Mouse (Mus musculus) hindbrain, embryonic 14.5 days (tissue): ENCODE data around the gene Map2k7. TPM values are rescaled to one million over a fixed set of nuclear protein-coding genes. Genes with fewer than 3 reads are reported as not detected.

Experiments
- ATAC-seq: fragments of 200-750 bp; cut with Nextera tagmentation; 2 replicates; pipeline ENCODE4 v1.8.0; 2017; ENCODE audit warnings: moderate number of reproducible peaks, mild to moderate bottlenecking, moderate TSS enrichment, moderate library complexity; ENCODE audit not compliant: low FRiP score
- DNase-seq: peaks from one replicate; pipeline ENCODE4 v3.0.0-alpha.2; 2015; ENCODE audit warnings: low spot score
- H3K27ac ChIP-seq: fragments of 300-500 bp; sonication (generic); 2 replicates; pipeline ENCODE4 v1.5.1; 2014; ENCODE audit warnings: mild to moderate bottlenecking, moderate library complexity
- H3K27me3 ChIP-seq: fragments of 300-500 bp; sonication (generic); 2 replicates; pipeline ENCODE4 v1.6.1; 2014; ENCODE audit warnings: mild to moderate bottlenecking, low read length, mixed read lengths; ENCODE audit not compliant: control insufficient read depth, insufficient read depth
- H3K36me3 ChIP-seq: fragments of 300-500 bp; sonication (generic); replicated peaks from 2 replicates; pipeline ENCODE4 v1.6.1; 2014; ENCODE audit not compliant: control insufficient read depth, insufficient read depth
- H3K4me1 ChIP-seq: fragments of 300-500 bp; sonication (generic); replicated peaks from 2 replicates; pipeline ENCODE4 v1.6.1; 2014; ENCODE audit warnings: antibody characterized with exemption, low read length, mixed read lengths; ENCODE audit not compliant: control insufficient read depth, insufficient read depth
- H3K4me2 ChIP-seq: fragments of 300-500 bp; sonication (generic); replicated peaks from 2 replicates; pipeline ENCODE4 v1.6.1; 2014; ENCODE audit warnings: mild to moderate bottlenecking, moderate library complexity
- H3K4me3 ChIP-seq: fragments of 300-500 bp; sonication (generic); replicated peaks from 2 replicates; pipeline ENCODE4 v1.5.1; 2014; ENCODE audit warnings: mild to moderate bottlenecking, low read length
- H3K9ac ChIP-seq: fragments of 300-500 bp; sonication (generic); 2 replicates; pipeline ENCODE4 v1.6.1; 2014
- H3K9me3 ChIP-seq: fragments of 300-500 bp; sonication (generic); 2 replicates; pipeline ENCODE4 v1.6.1; 2016; ENCODE audit warnings: low read length; ENCODE audit not compliant: control insufficient read depth
- WGBS: fragments of 180-500 bp; shearing (Covaris S2); extraction: QIAGEN DNeasy Blood & Tissue Kit; methylation state at CpG from one replicate; pipeline ENCODE4 v1.1.7; 2014; 5-methylcytosine and 5-hydroxymethylcytosine counted together
- polyA plus RNA-seq: library from polyadenylated mRNA; unstranded; fragments of >200 nt; fragmentation: Nextera tagmentation; extraction: Ambion mirVana; gene quantifications from 2 replicates; pipeline ENCODE4 v1.2.1, GENCODE M21; 2014

Map2k7 gene
- polyA plus RNA-seq, 1 experiment from 2014 or later, result 19.5 TPM

DNA sequence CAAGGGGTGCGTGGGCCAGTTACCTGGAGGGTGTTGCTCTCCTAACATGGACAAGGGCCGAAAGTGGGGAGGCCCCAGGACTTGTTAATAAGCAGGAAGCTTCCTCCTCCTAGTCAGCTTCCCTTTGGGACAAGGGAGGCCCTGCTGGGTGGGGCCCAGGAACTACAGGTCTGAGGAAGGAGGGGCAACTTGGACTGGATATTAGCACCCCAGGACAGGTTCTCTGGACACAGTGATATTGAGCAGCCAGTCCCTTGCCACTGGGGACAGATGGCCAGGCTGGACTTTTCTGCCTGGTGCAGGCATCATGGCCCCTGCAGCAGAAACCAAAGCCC lies 31.6 kb upstream of the Map2k7 start:
- WGBS, result 58% methylated on average over 2 of the region's 2 CpGs
- Histone ChIP-seq H3K9me3 (no peaks in the 10 kb centered on the region), H3K4me1 (peaks cover 7% of the 10 kb centered on the region), H3K4me2 (no peak overlapping the region), H3K27ac (no peak overlapping the region), H3K9ac (0 out of 2 replicates have a peak overlapping the region, but pooled peaks have one; percentile 1), H3K27me3 (peaks cover 14% of the 10 kb centered on the region; the same call in 1 of the 2 replicates), H3K36me3 (peaks cover 90% of the 10 kb centered on the region), H3K4me3 (no peak overlapping the region)
- DNase-seq (no peak), ATAC-seq (0 out of 2 replicates have a peak, but pooled peaks have one; percentile 0)

GRCm38 (mm10) chr8:4211097-4211496 lies 27.4 kb upstream of the Map2k7 start:
- DNase-seq, result no peak
- Histone ChIP-seq H3K4me3 (no peak overlapping the region), H3K4me1 (peaks cover 42% of the 10 kb centered on the region), H3K9ac (no peak overlapping the region), H3K27me3 (no peaks in the 10 kb centered on the region), H3K27ac (no peak overlapping the region), H3K4me2 (no peak overlapping the region; the same call in 1 of the 2 replicates), H3K36me3 (peaks cover 70% of the 10 kb centered on the region), H3K9me3 (no peaks in the 10 kb centered on the region)
- no peak for ATAC-seq
- WGBS, result 69% methylated on average over 6 of the region's 6 CpGs

- Histone ChIP-seq H3K4me1 (peaks cover 35% of the 10 kb centered on the region), H3K36me3 (peaks cover 53% of the 10 kb centered on the region)
- peak; percentile 1; the same call in 1 of the 2 replicates for ATAC-seq
Observed at GRCm38 (mm10) chr8:4212809-4213209, 25.7 kb upstream of the Map2k7 start.

DNA sequence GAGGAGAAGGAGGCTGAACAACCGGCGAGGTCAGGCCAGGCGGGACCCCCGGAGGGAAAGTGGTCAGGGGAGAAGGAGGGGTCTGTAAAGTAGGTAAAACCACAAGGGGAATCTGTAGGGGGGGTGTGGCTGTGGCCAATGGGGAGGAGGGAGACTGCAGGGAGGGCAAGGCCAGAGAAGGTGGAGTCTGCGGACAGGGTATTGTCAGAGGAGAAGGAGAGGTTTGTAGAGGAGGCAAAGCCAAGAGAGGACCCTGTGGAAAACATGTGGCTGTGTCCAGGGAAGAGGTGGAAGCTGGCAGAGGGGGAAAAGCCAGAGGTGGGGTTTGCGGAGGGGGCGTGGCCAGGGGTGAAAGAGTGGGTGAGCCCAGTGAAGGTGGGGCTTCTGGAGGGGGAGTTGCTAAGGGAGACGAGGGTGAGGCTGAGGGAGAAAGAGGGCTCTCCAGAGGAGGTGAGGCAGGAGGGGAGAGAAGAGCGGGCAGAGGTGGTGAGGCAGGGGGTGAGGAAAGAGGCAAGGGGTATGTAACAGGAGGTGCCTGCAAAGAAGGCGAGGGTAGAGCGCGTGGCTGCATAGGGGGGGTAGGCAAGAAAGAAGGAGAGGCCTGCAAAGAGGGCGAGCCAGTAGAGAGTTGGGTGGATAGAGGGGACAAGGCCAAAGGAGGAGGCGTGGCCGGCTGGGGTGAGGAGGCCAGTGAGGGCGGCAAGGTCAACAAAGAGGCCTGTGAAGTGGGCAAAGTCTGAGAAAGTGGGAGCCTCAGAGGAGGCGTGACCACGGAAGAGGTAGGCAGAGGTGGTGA lies 25.1 kb upstream of the Map2k7 start:
- H3K4me1 ChIP-seq, result peaks cover 35% of the 10 kb centered on the region

More at GRCm38 (mm10) chr8:4212809-4213209, 25.7 kb upstream of the Map2k7 start:
- Histone ChIP-seq H3K4me2 (peak overlapping the region; percentile 97), H3K9me3 (no peaks in the 10 kb centered on the region), H3K27me3 (no peaks in the 10 kb centered on the region), H3K9ac (peak overlapping the region; percentile 65), H3K27ac (peak overlapping the region; percentile 58), H3K4me3 (peak overlapping the region; percentile 81)
- 1% methylated on average over 25 of the region's 25 CpGs for WGBS
- no peak for DNase-seq

GRCm38 (mm10) chr8:4214006-4214980 lies 24.2 kb upstream of the Map2k7 start:
- Histone ChIP-seq H3K27me3 (no peaks in the 10 kb centered on the region), H3K4me3 (peak overlapping the region; percentile 81), H3K4me2 (peak overlapping the region; percentile 97), H3K9me3 (no peaks in the 10 kb centered on the region), H3K9ac (peak overlapping the region; percentile 65), H3K36me3 (peaks cover 39% of the 10 kb centered on the region), H3K27ac (0 out of 2 replicates have a peak overlapping the region, but pooled peaks have one; percentile 64), H3K4me1 (peaks cover 35% of the 10 kb centered on the region)
- 14% methylated on average over 33 of the region's 33 CpGs for WGBS
- ATAC-seq (no peak), DNase-seq (no peak)

More for the DNA sequence above, 25.1 kb upstream of the Map2k7 start:
- WGBS, result 4% methylated on average over 18 of the region's 18 CpGs
- no peaks in the 10 kb centered on the region for H3K9me3 ChIP-seq
- H3K27ac ChIP-seq, result peak overlapping the region; percentile 64
- H3K9ac ChIP-seq, result peak overlapping the region; percentile 65
- H3K4me3 ChIP-seq, result peak overlapping the region; percentile 81
- H3K4me2 ChIP-seq, result peak overlapping the region; percentile 97
- ATAC-seq (peak; percentile 9; the same call in 1 of the 2 replicates), DNase-seq (no peak)
- H3K36me3 ChIP-seq, result peaks cover 48% of the 10 kb centered on the region
- H3K27me3 ChIP-seq, result no peaks in the 10 kb centered on the region

- Histone ChIP-seq H3K4me3 (peak overlapping the region; percentile 81), H3K9me3 (no peaks in the 10 kb centered on the region), H3K27me3 (no peaks in the 10 kb centered on the region), H3K9ac (peak overlapping the region; percentile 95), H3K27ac (peak overlapping the region; percentile 98), H3K4me1 (peaks cover 35% of the 10 kb centered on the region), H3K36me3 (peaks cover 22% of the 10 kb centered on the region), H3K4me2 (peak overlapping the region; percentile 97)
- DNase-seq, result no peak
- WGBS, result 4% methylated on average over 18 of the region's 18 CpGs
- ATAC-seq, result peak; percentile 15
Observed at GRCm38 (mm10) chr8:4216296-4216695, 22.2 kb upstream of the Map2k7 start.

DNA sequence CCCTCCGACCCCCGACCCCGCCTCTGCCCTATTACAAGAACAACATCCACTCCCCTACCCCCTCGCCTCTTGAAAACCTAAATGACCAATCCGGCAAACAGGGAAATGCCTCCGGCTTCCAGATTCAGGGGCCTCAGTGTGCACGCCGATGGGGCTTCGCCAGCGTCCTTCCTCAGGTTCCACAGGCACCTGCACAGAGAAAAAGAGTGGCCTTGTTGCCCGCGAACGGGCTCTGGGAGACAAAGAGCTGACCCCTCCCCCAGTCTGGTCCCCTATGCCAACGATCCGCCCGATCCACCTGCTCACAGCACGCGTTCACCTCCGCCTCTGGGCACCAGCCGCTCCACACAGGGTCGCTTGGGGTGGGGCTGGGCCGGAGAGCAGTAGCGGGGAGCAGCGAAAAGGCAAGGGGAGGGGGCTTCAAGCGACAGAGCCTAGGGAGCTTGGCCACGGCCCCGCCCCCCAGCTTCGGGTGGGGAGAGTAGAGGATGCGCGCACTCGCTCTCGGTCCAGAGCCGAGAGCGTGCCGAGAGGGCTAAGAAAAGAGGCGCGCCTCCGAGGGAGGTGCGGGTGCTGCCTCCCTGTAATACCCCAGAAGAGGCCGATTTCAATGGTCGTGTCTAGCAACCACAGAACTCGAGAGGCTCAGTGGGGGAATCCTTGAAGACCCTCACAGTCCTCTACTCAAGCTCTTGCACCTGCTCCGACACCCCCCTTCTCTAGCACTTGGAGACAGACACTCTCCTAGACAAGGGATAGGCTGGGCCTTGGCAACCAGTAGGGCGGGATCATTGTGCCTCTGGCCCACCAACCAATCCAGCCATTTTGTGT lies 21.5 kb upstream of the Map2k7 start, which contains the start of gene Prr36:
Gene Prr36, minus strand, starts transcription at position 669 of the 831 bp plus-strand sequence.
- H3K36me3 ChIP-seq, result peaks cover 18% of the 10 kb centered on the region
- H3K4me2 ChIP-seq, result peak within 1 kb of the TSS; percentile 97
- H3K4me3 ChIP-seq, result peak within 1 kb of the TSS; percentile 81
- H3K27ac ChIP-seq, result peak within 1 kb of the TSS; percentile 98
- peak within 1 kb of the TSS; percentile 95 for H3K9ac ChIP-seq
- no peaks in the 10 kb centered on the region for H3K9me3 ChIP-seq
- H3K27me3 ChIP-seq, result no peaks in the 10 kb centered on the region
- ATAC-seq, result peak; percentile 91
- under 1% methylated on average over 44 of the region's 44 CpGs for WGBS
- peak; percentile 85 for DNase-seq
- peaks cover 35% of the 10 kb centered on the region for H3K4me1 ChIP-seq

DNA sequence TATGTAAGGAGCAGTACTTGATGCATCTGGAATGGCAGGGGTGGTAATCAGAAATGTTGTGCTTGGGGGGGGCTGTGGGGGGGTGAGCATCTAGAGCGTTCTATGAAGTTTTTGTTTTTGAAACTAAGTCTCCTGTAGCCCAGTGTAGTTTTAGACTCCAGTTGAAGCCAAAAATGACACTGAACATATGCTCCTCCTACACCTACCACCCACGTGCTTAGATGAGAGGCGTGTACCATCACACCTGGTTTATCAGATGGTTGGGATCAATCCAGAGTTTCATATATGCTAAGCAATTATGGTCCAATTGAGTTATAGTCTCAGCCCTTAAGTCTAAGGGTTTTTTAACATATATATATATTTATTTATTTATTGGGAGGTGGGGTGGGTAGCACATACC lies 18.9 kb upstream of the Map2k7 start:
- no peak overlapping the region for H3K27ac ChIP-seq
- H3K36me3 ChIP-seq, result peaks cover 13% of the 10 kb centered on the region
- DNase-seq (no peak), ATAC-seq (no peak)
- no peaks in the 10 kb centered on the region for H3K9me3 ChIP-seq
- 85% methylated on average over 3 of the region's 3 CpGs for WGBS
- no peak overlapping the region for H3K9ac ChIP-seq
- H3K27me3 ChIP-seq, result no peaks in the 10 kb centered on the region
- H3K4me2 ChIP-seq, result no peak overlapping the region
- no peak overlapping the region for H3K4me3 ChIP-seq
- H3K4me1 ChIP-seq, result peaks cover 15% of the 10 kb centered on the region
